Mouse (Mus musculus): ENCODE data around the gene Nos1.
A peak's percentile ranks its signal among the peaks of the same experiment; 100 is the strongest.
"Not testable (repeated sequence)": the region's sequence is repeated elsewhere in the genome, so short reads cannot be mapped to it uniquely, and the experiment has no call there.

The Nos1 gene

DNA sequence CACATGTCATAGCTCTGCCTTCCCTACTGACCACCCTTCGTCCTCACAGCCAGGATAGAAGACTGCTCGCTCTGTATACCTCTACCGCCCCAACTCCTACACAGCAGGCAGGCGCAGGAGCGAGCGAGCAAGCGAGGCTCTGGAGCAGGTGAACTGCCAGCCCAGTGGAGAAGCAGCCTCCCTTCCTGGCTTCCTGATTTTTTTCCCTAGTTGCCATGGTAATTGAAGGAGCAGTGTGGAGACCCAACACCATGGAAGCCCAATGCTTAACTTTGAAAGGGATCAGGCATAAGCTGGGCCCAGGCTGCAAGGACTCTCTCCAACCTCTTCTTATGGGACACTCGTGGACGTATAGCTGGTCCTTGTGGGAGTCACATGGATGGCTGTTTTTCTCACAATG, 59.4 kb downstream of the Nos1 start:
- no peak for DNase-seq (ENCODE audit: low read depth)

DNA sequence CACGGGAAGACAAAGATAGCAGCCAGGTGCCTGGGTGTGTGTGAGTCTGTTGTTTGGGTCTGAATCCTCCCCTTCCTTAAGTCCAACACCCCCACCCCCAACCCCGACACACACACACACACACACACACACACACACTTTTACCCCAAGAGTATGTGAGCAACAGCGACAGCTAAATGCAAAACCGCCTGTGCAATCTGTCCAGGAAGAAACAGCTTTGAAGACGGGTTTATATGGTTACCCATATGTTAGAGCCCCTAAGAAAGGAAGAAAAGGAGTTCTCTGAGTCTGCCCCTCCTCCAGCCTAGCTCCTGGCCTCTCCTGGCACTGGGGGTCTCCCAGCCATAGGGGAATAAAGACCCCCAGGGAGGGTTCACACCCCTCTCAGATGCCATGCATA, 60.2 kb downstream of the Nos1 start:
- DNase-seq (ENCODE audit: low read depth): no peak

DNA sequence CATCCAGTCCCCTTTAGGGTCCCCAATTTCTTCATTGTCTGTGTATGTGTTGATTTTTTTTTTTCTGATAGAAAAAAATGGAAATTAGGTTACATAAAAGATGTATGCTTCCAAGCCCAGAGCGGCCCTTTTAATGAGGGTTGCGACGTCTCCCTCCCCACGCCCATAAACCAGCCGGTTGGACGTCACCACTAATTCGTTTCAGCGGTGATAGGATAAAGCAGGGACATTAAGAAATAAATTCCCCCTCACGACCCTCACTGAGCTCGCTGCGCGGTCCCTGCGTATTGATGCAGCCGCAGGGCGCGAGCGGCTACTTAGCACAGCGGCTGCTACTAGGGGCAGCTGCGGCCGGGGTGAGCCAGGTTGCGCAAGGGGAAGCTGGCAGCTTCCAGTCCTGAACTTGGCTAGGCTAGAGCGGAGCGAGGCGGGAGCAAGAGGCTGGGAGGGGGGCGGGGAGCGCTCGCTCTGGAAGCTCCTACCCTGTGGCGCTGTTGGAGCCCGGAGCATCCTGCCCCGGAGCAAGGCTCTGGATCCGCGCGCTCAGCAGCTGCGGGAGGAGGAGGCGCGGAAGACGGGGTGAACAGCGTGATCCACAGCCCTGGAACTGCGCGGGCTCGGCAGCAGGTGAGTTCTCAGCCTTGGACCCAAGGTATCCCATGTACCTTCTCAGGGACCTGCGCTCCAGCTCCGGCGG, 61.0 kb downstream of the Nos1 start:
- no peak for DNase-seq (ENCODE audit: low read depth)

DNA sequence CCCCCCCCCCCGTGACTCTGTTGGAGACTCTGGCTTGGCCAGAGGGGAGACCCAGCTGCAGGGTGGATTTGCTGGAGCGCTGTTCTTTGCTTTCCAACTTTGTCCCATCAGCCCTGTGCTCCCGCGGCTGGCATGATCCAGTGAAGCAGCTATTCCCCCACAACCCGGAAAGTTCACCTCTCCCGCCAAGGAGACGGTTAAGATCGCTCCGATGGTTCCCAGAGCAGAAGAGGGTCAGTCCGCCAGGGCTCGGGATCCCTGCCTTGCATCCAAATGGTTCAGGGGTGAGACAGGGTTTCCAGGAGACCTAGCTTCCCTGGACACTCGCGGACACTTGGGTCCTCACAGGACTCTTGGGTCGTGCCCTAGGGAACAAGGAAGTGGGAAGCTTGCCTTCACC, 61.9 kb downstream of the Nos1 start:
- DNase-seq (ENCODE audit: low read depth): no peak

DNA sequence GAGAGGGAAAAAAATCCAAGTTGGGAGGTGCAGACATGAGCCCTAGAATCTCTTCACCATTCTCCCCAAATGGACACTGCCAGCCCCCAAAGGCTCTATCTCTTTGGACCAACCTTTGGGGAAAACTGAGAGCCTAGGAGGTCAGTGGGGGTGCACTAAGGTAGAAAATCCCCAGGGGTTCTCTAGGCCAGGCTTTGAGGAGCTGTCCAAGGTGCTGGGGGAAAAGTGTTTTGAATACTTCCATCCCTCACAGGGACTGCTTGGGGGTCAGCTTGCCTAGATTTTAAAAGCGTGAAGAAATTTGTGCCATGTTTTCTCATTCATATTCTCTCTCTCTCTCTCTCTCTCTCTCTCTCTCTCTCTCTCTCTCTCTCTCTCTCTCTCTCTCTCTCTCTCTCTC, 63.8 kb downstream of the Nos1 start:
- peak; percentile 12 for DNase-seq (ENCODE audit: low read depth)

DNA sequence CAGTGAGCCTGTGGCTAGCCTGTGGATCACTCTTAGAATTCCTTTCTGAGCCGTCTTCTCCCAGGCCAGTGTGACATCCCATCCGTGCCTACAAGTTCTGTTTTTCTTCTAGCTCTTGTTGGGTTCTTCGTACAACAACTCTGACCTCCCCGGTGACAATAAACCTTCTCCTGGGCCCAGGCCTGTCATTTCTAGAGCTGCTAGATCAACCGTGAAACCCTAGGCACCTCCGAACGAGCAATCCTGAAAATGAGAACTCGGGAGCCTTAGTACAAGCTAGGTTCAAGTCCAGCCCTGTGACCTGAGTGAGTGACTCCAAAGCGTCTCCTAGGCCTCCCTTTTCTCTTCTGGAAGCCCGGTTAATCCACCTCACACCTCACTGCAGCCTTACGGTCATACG, 69.6 kb downstream of the Nos1 start:
- DNase-seq (ENCODE audit: low read depth): no peak

DNA sequence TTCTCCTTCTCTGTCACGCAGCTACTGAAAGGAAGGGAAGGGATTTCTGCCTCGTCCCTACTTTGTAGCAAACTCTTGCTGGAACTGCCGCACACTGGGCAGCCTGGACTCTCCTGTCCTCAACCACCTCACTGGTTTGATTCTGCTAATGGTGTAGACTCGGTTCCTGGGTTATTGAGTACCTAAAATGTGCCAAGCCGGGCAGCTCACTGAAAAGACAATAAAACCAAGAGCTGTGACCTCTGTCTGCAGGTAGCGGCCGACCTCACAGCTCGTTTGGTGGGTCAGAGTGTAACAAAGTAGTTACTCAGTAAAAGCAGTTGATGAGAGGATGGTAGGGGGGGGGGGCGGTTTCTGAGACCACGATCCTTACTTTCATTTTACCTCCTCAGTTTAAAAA, 72.9 kb downstream of the Nos1 start:
- no peak for DNase-seq (ENCODE audit: low read depth)

DNA sequence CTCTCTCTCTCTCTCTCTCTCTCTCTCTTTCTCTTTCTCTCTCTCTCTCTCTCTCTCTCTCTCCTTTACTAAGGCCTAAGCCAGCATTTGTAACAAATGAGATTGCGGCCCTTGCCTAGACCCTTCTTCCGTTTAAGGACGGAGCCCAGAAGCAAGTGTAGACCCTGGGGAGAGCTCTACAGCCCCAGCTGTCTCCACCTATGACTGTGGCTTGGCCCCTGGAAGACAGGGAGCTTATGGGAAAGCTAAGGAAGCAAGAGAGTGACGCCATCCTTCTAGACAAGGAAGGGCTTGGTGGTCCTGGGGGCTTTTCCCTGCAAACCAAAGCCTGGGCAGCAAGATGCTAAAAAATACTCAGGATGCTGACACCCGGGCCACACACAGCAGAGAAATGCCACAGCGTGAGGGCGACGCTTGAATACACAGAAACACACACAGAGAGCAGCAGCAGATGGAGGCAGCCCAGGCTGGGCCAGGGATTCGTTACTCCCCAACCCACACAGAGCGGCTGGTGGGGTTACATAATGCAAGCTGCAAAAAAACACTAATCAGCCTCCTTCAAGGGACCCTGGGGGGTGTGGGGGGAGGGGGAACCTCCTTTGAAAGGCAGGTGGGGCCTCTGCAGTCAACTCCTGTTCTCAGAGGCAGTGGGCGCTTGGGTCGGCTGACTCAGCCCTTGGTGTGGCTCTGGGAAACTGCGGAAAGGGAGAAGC, 83.9 kb downstream of the Nos1 start:
- no peak for DNase-seq (ENCODE audit: low read depth)

DNA sequence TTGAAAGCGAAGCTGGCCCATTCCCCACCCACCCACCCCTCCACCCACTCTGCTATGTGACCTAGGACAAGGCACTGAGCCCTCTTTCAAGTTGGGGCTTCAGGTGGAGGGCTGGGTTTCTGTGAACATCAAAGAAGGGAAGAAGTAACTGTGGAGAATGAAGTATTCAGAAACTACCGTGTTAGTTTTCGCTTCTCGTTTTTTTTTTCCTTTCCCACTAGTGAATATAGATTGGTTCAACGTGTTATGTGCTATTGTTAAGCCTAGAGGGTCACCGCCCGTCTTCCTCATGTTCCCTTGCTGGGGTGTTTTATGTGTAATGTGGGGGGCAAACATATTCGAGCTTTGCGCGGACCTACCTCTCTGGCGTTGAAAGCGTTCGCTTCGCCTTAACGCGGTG, 85.0 kb downstream of the Nos1 start:
- DNase-seq (ENCODE audit: low read depth): no peak

DNA sequence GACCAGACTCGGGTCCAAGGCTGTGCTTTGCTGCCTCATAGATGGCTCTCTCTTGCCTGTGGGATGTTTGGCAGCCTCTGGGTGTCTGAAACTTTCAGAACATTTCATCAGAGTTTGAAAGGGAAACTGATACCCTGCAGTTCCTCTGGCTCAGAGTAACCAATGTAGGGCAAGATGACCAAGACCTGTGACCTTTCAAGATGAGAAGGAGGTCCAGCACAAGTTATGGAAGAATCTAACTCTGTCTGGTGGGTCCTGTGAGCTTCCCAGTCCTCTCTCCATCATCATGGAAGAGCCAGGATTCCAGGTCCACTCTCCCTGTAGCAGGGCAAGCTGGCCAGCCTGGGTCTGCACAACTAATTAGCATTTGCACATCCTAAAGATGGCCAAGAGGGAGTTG, 90.8 kb downstream of the Nos1 start:
- DNase-seq (ENCODE audit: low read depth): no peak

DNA sequence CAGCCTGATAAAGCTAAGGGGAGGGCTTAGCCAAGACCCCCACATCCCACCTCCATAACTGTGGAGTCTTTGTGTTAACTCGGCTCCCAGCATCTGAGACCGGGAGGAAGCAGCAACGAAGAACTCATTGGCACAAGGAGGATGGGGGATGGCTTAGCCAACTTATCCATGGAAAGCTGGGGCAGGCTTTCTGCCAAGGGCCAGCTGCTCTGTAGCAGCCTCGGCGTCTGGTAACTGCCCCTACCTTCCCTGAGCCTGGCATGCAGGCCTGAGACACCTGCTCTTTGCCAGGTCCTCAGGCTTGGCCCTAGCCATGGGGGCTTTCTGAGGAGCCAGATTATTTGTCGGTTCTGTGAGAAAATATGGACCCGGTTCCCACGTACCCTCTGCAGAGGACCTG, 93.0 kb downstream of the Nos1 start:
- DNase-seq (ENCODE audit: low read depth): no peak

DNA sequence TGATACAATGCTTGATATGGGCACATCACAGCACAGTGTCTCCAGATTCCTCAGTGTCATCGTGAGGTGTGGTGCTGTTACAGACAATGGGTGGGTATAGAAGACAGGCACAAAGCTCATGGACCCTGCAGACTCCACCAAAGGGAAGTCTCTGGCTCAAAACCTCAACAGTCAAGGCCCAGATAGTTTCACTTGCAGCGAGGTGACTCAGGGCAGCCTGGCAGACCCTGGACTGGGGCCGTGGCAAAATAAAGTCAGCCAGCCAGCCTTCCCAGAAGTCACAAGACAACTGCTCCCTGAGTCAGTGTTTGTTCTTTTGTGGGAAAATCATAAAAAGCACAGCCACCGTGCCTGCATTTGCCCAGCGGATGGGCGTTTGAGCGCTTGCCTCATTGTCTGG, 93.4 kb downstream of the Nos1 start:
- no peak for DNase-seq (ENCODE audit: low read depth)

DNA sequence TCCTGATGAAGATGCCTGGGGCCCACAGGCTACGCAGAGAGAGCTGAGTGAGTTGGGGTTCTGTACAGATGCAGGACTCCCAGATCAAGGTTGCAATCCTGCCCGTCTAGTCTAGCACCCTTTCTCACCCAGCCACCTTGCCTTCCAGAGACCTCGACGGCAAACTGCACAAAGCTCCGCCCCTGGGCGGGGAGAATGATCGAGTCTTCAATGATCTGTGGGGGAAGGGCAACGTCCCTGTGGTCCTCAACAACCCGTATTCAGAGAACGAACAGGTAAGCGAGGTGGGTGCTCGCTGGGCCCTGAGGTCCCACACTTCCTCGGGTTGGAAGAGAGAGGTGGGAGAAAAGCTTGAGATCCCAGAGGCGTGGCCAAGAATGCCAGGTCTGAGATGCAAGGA, 98.3 kb downstream of the Nos1 start:
- no peak for DNase-seq (ENCODE audit: low read depth)

DNA sequence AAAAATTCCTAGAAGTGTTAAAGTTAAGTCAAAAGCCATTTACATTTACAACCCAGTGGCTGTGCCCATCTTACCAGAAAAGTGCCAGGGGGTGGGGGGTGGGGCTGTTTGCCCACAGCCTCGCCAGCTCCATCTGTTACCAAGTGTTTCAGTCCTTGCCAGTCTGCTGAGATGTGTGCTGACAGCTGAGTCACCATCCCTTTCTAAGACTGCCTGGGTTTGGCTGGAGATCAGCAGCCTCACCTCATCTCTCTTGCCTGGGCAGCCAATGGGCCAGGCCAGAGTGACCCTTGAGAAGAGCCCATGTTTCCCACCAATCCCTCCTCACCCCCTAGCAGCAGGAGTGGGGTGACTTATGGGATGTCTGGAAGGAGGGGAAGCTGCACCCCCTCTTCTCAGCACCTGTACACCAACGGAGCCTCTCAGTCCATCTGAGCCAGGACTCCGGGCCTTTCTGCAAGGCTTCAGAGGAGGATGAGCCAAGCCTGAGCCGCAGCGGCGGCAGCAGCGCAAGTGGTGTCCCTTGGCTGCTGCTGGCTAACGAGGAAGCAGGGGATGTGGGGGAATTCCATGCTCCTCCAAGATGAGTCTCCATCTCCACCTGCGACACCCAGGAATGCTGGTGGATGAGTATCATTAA, 100.2 kb downstream of the Nos1 start:
- no peak for DNase-seq (ENCODE audit: low read depth)

DNA sequence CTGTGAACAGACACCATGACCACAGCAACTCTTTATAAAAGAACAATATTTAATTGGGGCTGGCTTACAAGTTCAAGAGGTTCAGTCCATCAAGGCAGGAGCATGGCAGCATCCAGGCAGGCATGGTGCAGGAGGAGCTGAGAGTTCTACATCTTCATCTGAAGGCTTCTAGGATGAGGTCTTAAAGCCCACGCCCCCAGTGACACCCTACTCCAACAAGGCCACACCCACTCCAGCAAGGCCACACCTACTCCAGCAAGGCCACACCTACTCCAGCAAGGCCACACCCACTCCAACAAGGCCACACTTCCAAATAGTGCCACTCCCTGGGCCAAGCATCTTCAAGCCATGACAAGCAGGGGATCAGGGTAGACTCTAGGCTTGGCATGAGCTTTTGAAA, 101.6 kb downstream of the Nos1 start:
- DNase-seq (ENCODE audit: low read depth): not testable (repeated sequence)

DNA sequence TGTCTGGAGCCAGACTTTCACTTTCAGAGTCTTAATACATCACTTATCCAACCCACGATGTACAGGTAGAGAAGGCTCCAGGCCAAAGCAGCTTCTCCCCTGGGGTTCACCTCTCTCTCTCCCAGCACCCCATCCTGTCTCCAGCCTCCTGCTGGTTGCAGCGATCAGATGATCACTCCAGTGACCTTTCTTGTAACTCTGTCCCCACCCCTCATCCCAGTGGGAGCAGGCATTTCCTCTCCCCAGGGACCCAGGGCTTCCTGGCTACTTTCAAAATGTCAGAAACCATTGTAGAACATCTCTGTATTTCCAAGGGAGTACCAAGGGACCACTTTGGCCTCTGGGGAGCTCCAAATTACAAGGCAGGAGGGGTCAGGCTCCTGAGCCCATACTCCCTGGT, 104.2 kb downstream of the Nos1 start:
- no peak for DNase-seq (ENCODE audit: low read depth)

DNA sequence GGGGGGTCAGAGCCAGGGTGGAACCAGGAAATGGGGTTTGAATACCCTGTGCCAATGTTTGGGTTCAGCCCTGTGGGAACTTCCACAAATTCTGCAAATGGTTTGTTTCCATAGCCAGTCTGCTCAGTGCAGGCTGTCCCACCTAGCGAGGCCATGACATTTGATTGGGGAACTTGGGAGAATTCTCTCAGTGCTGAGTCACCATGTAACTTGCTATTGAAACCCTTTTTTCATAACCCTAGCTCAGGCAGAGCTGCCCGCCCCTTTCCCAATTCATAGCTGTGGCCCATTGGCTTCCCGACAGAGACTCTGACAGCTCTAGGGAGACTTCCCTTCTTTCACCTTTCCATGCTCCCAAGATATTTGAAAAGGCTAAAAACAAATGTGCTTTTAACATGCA, 107.3 kb downstream of the Nos1 start:
- DNase-seq (ENCODE audit: low read depth): no peak

DNA sequence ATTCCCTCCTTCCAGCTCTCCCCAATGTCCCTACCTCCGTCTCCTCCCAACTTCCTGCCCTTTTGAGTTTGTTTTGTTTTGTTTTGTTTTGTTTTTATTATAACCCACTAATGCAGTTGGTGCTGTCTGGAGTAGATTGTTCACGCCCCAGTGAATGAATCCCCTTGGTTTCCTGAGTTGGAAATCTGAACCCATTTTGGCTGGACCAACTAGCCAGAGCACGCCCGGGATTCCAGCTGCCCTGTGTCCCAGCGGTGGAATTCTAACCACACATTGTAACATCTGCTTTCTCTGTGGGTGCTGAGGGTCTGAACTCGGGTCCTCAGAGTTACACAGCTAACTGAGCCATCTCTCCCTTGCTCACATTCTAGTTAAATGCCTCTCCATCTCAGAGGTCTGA, 108.1 kb downstream of the Nos1 start:
- DNase-seq (ENCODE audit: low read depth): no peak

DNA sequence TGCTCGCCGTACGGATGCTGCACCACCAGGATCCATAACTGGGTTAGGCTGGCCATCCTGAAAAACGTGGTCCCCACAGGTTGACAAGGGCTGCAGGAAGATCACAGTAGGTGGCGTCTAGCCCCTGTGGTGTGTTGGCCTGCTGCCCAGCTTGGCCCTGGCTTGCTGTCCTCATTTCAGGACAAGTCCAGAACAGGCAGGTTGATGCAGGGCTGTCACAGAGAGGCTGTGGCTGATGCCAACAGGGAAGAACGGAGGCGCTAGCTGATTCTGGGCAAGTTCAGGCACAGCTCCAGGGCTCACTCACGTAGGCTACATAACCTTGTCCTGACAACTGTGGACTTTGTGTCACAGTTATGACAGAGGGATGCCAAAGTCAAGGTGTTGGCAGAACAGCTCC, 108.7 kb downstream of the Nos1 start:
- no peak for DNase-seq (ENCODE audit: low read depth)

DNA sequence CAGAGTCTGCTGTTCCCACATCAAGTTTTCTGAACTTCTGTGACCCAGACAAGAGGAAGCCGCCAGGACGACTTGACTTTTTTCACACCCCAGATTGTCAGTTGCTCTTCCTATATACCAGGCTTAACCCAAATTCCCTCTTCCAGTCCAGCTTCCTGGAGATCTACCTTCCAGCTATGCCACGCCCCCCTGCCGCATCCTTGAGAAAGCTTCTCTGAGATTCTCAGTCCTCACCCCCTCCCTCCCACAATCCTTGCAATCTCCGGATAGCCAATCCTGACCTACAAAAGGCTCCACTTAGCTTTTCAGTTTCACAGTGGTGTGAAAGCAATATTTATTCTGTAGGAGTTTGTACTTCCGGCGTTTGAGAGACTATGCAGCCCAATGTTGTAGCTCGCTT, 110.0 kb downstream of the Nos1 start:
- DNase-seq (ENCODE audit: low read depth): no peak

DNA sequence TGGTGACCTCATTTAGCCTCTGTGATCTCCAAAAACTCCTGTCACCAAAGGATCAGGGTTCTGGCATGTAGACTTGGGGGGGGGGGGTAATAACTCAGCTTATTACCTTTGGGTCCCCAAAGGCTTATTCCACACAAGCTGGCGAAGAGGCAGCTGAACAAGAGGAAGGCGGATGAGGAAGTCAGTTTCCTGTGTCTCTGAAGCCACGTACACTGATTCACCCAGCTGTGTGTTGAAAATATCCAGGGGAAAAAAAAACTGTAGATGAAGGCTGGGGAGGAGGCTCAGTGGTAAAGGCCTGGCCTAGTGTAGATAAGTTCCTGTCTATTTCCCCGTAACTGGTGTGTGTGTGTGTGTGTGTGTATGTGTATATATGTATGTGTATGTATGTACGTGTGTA, 110.7 kb downstream of the Nos1 start:
- peak; percentile 19 for DNase-seq (ENCODE audit: low read depth)

DNA sequence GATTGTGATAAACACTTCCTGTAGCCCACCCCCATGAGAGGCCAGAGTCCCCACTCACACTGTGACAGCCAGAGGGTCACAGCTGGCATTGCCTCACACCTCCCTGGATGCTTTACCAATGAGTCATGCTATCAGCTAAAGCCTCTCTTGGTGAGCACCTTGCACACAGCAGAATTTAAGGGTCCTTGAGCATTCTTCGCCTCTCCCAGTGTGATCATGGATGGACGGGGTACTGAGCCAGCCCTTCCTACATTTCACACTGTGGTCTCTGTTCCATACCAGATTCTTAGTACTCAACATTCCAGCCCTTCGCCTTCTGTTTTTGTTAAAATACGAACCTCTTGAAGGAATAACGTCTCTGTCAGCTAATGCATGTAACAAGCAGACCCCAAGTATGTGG, 113.2 kb downstream of the Nos1 start:
- no peak for DNase-seq (ENCODE audit: low read depth)

DNA sequence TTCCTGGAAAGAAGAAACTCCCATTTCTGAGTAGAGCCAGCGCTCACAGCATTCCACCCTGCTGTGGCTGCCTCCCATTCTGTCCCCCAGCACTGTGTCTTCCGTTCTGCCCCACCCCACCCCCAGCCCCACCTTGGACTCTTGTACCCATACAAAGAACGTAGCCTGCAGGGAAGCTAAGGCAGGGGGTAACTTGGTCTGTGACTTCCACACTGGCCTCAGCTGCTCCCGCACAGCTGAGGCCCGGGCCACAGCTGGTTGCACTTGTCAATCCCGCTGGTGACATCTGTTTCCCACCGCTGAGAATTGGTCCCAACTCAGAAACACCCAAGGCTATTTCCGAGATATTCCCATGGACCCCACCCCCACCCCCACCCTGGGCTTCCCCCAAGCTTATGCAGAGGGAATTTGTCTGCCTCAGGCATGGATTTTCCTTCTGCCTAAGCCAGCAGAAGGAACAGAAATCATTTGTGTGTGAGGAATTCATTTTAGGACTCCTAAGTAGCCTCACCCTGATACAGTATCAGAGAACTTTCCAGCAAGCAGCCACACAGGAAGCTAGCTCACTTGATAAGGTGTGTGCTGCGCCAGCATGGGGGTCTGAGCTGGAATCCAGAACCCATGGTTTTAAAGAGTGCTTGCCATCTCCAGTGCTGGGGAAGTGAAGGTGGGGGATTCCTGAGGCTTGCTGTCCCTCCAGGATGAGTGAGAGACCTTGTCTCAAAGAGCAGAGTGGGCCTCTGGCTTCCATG, 117.4 kb downstream of the Nos1 start:
- no peak for DNase-seq (ENCODE audit: low read depth)

Measured in c-Kit-positive CD71-negative TER-119-negative erythroid progenitor cells, embryonic 14.5 days (primary cell).